Mouse (Mus musculus) cerebellum, adult 2 months (tissue): ENCODE measurements at regions not wholly inside any gene's neighbourhood (a gene's known extent, or its start where the extent isn't known, plus 50 kb on each side); places are given as distances from the start of the nearest gene placed in this dataset.

Experiments
- CTCF ChIP-seq: fragments of 200-500 bp; IDR thresholded peaks from 2 replicates; pipeline ENCODE4 v1.5.1; 2011; ENCODE audit warnings: low read depth, mild to moderate bottlenecking, control low read depth, low read length, moderate library complexity, borderline replicate concordance; ENCODE audit not compliant: insufficient read depth
- POLR2A ChIP-seq: fragments of 200-500 bp; IDR thresholded peaks from 2 replicates; pipeline ENCODE4 v1.6.1; 2011; ENCODE audit warnings: low read length, control low read depth, borderline replicate concordance; ENCODE audit not compliant: insufficient read depth

DNA sequence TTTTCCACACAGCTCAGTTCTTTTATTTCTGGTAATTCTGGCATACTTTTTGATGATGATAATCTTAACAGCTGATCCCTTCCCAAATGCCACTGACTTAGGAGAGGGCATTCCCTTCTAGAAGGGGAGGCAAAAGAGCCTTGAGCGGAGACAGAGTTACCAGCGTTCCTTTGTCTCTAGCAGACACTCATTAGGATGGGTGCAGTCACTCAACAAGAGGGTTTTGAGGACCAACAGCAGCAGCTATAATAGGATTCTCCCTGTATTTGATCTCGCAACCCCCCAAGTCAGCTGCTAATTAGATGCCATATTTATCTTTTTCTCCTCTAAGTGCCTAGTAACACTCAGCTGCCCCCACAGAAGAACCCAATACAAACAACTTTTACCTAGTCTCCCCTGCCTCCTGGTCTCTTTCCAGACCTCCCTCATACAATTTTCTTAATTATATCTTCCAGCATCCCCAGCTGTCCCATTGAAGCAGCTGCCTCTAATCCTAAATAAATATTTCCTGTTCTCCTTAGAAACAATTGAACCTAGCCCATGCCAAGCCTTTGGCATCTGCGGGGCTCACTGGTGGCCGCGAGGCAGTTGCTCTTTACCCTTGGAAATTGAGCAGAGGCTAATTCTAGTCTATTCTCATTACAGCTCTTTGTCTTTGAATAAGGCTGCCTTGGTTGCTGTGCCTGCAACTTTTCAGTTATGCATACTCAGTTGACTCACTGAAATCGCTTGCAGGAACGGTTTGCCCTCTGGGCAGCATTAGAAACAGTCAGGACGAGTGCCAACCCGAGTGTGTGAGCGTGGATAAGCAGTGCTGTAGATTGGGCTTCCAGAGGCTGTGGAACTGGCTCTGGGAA is 286.6 kb downstream of the Slc30a10 start:
- TF ChIP-seq CTCF (no peak), POLR2A (no peak)
